Mouse (Mus musculus): ENCODE results near the gene Rxfp3. TPM values are rescaled to one million over a fixed set of nuclear protein-coding genes. Genes with fewer than 3 reads are reported as not detected.

Rxfp3 gene
- polyA plus RNA-seq, 1 experiment from 2014 or later, result not detected

DNA sequence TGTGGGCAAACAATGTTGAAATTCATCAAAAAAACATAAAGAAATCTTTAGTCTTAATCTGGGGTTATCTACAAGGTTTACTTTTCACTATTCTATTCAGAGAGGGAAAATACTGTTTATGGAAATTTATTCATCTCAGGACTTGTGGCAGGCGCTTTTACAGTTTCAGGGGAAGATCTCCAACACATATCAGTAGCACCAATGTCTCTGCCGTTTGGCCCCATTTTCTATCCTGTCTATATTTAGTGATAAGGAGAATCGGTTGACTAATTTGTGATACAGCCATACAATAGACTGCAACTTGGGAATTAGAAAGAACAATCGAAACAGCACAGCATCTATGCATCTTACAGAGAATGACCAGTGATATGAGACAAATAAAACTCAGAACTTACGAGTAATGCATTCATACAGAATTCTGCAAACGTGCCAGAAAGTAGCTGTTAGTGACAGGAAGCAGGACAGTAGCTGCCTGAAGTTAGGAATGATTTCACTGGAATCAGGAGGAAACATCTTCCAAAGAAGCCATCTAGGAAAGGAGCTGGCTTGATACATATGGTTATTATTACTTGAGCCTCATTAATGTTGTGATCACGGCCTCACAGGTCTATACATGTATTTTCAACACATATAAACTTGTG is 16.8 kb upstream of the Rxfp3 start:
- DNase-seq (ENCODE audit: low spot score), result peak; percentile 57
- ATAC-seq, result no peak
- TF ChIP-seq CTCF (IDR thresholded peaks at IDR 0.05) (no peak), EP300 (IDR thresholded peaks at IDR 0.05) (no peak)
- H3K9me3 ChIP-seq (ENCODE audit: low read length), result no peaks in the 10 kb centered on the region
- no peaks in the 10 kb centered on the region for H3K36me3 ChIP-seq (ENCODE audit: insufficient read depth, low read length)
- no peak overlapping the region for H3K9ac ChIP-seq (replicated peaks; ENCODE audit: low read depth)
- no peak overlapping the region for H3K4me2 ChIP-seq (replicated peaks; ENCODE audit: low read depth, low read length)
- H3K27me3 ChIP-seq (replicated peaks; ENCODE audit: insufficient read depth, low read length), result no peaks in the 10 kb centered on the region
- no peaks in the 10 kb centered on the region for H3K4me1 ChIP-seq (ENCODE audit: insufficient read depth, low read depth, low read length)
- WGBS, result 42% methylated on average over 7 of the region's 7 CpGs
- no peak overlapping the region for H3K27ac ChIP-seq (ENCODE audit: low read length)
- no peak overlapping the region for H3K4me3 ChIP-seq (ENCODE audit: low read depth, low read length)

DNA sequence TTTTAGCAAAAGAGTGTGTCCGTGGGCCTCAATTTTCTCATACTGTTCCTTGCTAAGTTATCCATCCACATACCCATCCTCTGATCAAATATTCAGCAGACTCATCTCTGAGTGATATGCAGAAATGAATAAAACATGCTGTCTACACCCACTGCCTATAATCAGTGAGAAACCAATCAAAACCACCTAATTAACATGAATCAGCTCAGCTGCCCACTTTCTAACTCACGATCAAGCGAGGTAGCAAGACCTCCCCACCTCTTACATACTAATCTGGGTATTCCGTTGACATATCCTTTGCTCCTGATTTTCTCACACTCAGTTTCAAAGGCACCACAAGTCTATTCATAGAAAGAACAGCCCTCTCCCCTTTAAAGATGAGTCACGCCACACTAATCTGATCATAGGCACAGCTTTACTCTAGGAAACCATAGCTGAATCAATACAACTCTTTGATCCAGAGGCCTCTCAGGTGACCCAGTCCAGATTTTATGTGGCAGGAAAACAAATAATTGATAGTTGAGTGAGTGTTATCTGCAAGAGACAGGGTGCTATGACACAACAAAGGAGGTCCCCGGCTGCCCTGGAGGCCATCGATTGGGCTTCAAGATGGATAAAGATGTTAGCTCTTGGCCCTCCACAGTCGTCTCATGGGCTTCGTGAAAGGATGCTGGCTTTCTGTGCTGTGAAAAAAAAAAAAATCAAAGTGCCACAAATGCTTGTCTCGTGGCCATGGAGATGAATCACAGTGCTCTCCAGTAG is 16.1 kb upstream of the Rxfp3 start:
- Histone ChIP-seq H3K36me3 (ENCODE audit: insufficient read depth, low read length) (no peaks in the 10 kb centered on the region), H3K27me3 (replicated peaks; ENCODE audit: insufficient read depth, low read length) (no peaks in the 10 kb centered on the region), H3K4me1 (ENCODE audit: insufficient read depth, low read depth, low read length) (no peaks in the 10 kb centered on the region), H3K9ac (replicated peaks; ENCODE audit: low read depth) (no peak overlapping the region), H3K4me2 (replicated peaks; ENCODE audit: low read depth, low read length) (no peak overlapping the region), H3K4me3 (ENCODE audit: low read depth, low read length) (no peak overlapping the region), H3K27ac (ENCODE audit: low read length) (no peak overlapping the region), H3K9me3 (ENCODE audit: low read length) (no peaks in the 10 kb centered on the region)
- no peak for TF ChIP-seq CTCF (IDR thresholded peaks at IDR 0.05)
- no peak for TF ChIP-seq EP300 (IDR thresholded peaks at IDR 0.05)
- no peak for DNase-seq (ENCODE audit: low spot score)
- 41% methylated on average over 10 of the region's 10 CpGs for WGBS
- no peak for ATAC-seq

DNA sequence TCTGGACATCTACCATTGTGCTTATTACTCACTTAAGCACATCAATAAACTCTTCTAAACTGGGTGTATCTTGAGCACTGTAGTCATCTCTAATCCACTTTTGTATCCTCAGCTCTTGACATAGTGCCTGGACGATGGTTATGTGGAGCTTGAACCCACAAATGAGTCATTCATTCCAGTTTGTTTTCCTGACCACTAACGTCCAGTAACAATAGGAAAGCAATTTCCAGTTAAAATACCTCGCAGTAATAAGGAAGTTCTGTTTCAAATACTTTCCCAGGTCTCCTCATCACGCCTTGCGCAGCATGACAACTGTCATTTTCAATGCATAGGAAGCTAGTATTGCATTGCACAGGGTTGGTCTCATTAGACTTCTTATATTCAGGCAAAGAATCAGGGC is 5.0 kb upstream of the Rxfp3 start:
- H3K27ac ChIP-seq (ENCODE audit: low read length), result no peak overlapping the region
- H3K4me1 ChIP-seq (ENCODE audit: insufficient read depth, low read depth, low read length), result no peaks in the 10 kb centered on the region
- ATAC-seq (no peak), DNase-seq (ENCODE audit: low spot score) (no peak)
- 78% methylated on average over 5 of the region's 5 CpGs for WGBS
- no peak overlapping the region for H3K4me2 ChIP-seq (replicated peaks; ENCODE audit: low read depth, low read length)
- no peak overlapping the region for H3K9ac ChIP-seq (replicated peaks; ENCODE audit: low read depth)
- TF ChIP-seq EP300 (IDR thresholded peaks at IDR 0.05) (no peak), CTCF (IDR thresholded peaks at IDR 0.05) (no peak)
- peaks cover 6% of the 10 kb centered on the region for H3K27me3 ChIP-seq (replicated peaks; ENCODE audit: insufficient read depth, low read length)
- no peak overlapping the region for H3K4me3 ChIP-seq (ENCODE audit: low read depth, low read length)
- no peaks in the 10 kb centered on the region for H3K9me3 ChIP-seq (ENCODE audit: low read length)
- no peaks in the 10 kb centered on the region for H3K36me3 ChIP-seq (ENCODE audit: insufficient read depth, low read length)

DNA sequence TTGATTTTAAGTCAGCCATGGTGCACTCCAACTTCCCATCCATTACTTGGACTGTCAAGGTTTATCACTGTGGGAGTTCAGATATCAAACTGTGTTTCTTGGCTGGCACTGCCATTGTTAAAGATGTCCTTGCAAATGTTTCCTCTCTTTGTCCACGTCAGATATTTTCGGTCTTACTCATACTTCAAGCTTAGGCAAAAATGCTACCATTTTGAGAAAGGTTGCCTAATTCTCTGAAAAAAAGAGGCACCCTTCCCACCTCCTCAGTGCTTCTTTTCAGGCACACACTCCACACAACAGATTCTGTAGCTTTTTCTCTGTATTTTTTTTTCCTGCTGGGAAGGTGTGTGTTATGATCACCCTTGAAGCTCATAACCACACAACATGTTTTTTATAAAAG is 3.4 kb upstream of the Rxfp3 start:
- Histone ChIP-seq H3K4me1 (ENCODE audit: insufficient read depth, low read depth, low read length) (no peaks in the 10 kb centered on the region), H3K4me2 (replicated peaks; ENCODE audit: low read depth, low read length) (no peak overlapping the region), H3K9ac (replicated peaks; ENCODE audit: low read depth) (no peak overlapping the region), H3K4me3 (ENCODE audit: low read depth, low read length) (no peak overlapping the region), H3K27me3 (replicated peaks; ENCODE audit: insufficient read depth, low read length) (peaks cover 22% of the 10 kb centered on the region), H3K9me3 (ENCODE audit: low read length) (no peaks in the 10 kb centered on the region), H3K27ac (ENCODE audit: low read length) (no peak overlapping the region), H3K36me3 (ENCODE audit: insufficient read depth, low read length) (no peaks in the 10 kb centered on the region)
- WGBS, result 55% methylated on average over 2 of the region's 2 CpGs
- no peak for TF ChIP-seq EP300 (IDR thresholded peaks at IDR 0.05)
- TF ChIP-seq CTCF (IDR thresholded peaks at IDR 0.05), result no peak
- no peak for ATAC-seq
- DNase-seq (ENCODE audit: low spot score), result no peak

DNA sequence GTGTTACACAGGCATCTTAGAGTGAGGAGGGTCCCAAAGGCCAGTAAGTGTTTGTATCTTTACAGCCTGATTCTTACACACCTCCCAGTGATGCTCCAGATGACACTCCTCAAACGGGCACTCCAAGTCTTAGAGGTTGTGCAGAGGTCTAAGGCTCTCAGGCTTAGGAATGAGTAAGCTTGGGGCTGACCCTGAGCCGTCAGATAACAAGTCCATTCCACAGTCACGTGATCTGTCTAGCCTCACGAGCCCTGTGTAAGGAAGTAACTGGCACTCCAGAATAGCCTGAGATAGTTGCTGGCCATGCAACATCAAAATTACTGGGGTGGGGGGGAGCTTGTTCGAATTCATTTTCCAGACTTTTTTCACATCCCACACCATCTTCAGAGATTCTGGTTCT is 2.3 kb upstream of the Rxfp3 start:
- Histone ChIP-seq H3K4me3 (ENCODE audit: low read depth, low read length) (no peak overlapping the region), H3K9me3 (ENCODE audit: low read length) (no peaks in the 10 kb centered on the region), H3K4me1 (ENCODE audit: insufficient read depth, low read depth, low read length) (no peaks in the 10 kb centered on the region), H3K27me3 (replicated peaks; ENCODE audit: insufficient read depth, low read length) (peaks cover 33% of the 10 kb centered on the region), H3K4me2 (replicated peaks; ENCODE audit: low read depth, low read length) (no peak overlapping the region), H3K36me3 (ENCODE audit: insufficient read depth, low read length) (no peaks in the 10 kb centered on the region), H3K27ac (ENCODE audit: low read length) (no peak overlapping the region), H3K9ac (replicated peaks; ENCODE audit: low read depth) (no peak overlapping the region)
- no peak for DNase-seq (ENCODE audit: low spot score)
- no peak for TF ChIP-seq CTCF (IDR thresholded peaks at IDR 0.05)
- no peak for TF ChIP-seq EP300 (IDR thresholded peaks at IDR 0.05)
- 25% methylated on average over 5 of the region's 5 CpGs for WGBS
- ATAC-seq, result no peak

DNA sequence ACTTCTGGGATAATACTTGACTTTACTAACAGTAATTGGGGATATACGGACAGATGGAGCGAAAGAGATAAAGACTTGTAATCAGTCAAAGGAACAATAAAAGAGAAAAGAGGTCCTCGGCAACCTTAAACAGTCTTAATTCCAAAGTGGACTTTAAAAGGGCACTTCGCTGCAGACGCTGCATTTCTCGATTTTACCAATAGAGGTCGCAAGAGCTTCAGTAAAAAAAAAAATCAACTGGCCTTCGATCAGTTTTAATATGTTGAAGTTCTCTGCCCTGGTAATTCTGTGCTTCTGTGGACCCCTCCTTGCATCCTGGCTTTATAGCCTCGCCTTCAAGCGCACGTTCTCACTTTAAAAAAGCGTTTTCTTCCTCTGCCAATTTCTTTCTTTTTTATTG is 685 bp upstream of the Rxfp3 start:
- Histone ChIP-seq H3K9me3 (ENCODE audit: low read length) (no peaks in the 10 kb centered on the region), H3K4me2 (replicated peaks; ENCODE audit: low read depth, low read length) (no peak overlapping the region), H3K4me1 (ENCODE audit: insufficient read depth, low read depth, low read length) (no peaks in the 10 kb centered on the region), H3K27me3 (replicated peaks; ENCODE audit: insufficient read depth, low read length) (peaks cover 40% of the 10 kb centered on the region), H3K27ac (ENCODE audit: low read length) (no peak overlapping the region), H3K4me3 (ENCODE audit: low read depth, low read length) (no peak overlapping the region), H3K9ac (replicated peaks; ENCODE audit: low read depth) (no peak overlapping the region), H3K36me3 (ENCODE audit: insufficient read depth, low read length) (no peaks in the 10 kb centered on the region)
- TF ChIP-seq CTCF (IDR thresholded peaks at IDR 0.05), result peak; percentile 80
- TF ChIP-seq EP300 (IDR thresholded peaks at IDR 0.05), result 0 out of 2 replicates have a peak, but pooled peaks have one; percentile 6
- ATAC-seq (no peak), DNase-seq (ENCODE audit: low spot score) (peak; percentile 69)
- under 1% methylated on average over 12 of the region's 12 CpGs for WGBS
